Mouse (Mus musculus): ENCODE results near the gene Nms. TPM values are rescaled to one million over a fixed set of nuclear protein-coding genes. Genes with fewer than 3 reads are reported as not detected.
A peak's percentile ranks its signal among the peaks of the same experiment; 100 is the strongest.

The Nms gene
- polyA plus RNA-seq, 1 experiment, result not detected

DNA sequence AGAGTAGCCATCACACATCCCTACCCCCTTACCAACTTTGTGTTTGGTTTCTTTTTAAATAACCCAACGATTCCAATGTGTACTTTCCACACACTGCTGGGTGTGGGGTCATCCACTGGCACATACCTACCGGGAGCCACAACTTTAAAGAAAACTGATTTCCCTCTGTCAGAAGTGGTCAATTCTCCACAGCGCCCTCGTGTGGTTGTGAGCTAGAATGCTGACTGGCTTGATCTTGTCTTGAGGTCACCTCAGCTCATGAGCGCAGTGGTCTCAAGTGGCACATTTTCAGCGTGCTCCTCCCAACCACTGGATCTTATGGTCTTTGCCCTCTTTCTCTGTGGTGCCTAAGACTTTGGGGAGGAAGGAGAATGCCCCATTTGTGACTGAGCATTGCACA, 2.2 kb upstream of the Nms start:
- Histone ChIP-seq H3K4me3 (replicated peaks; ENCODE audit: extremely low read depth, low read depth, low read length) (no peak overlapping the region), H3K4me1 (ENCODE audit: control insufficient read depth, insufficient read depth, low read length) (no peaks in the 10 kb centered on the region)
- WGBS, result 22% methylated on average over 6 of the region's 6 CpGs
- DNase-seq, result no peak
- TF ChIP-seq POLR2A (IDR thresholded peaks at IDR 0.05; ENCODE audit: borderline replicate concordance, extremely low read depth, low read depth, low read length), result no peak
- TF ChIP-seq CTCF (IDR thresholded peaks at IDR 0.05; ENCODE audit: insufficient read depth, low read length), result peak; percentile 60

DNA sequence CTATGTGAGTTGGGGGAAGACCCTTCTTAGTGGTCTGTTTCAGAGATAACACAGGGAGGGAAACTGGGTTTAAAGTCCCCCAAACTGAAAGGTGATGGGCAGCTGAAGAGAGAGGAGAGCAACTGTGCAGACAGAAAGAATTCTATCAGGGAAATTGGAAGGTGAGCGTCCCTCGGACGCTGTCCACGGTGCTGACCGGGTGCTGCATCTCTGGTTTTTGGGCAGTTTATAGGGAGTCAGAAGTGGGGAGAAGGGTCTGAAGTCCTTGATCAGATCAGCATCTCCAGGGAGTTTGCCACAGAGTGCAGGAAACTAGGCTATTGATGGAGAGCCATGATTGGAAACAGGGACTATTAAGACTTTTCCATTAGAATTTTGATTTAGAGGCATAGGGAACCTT, 659 bp downstream of the Nms start:
- no peak for TF ChIP-seq POLR2A (IDR thresholded peaks at IDR 0.05; ENCODE audit: borderline replicate concordance, extremely low read depth, low read depth, low read length)
- TF ChIP-seq CTCF (IDR thresholded peaks at IDR 0.05; ENCODE audit: insufficient read depth, low read length), result no peak
- H3K4me3 ChIP-seq (replicated peaks; ENCODE audit: extremely low read depth, low read depth, low read length), result no peak overlapping the region
- DNase-seq, result no peak
- WGBS, result 3% methylated on average over 5 of the region's 5 CpGs
- H3K4me1 ChIP-seq (ENCODE audit: control insufficient read depth, insufficient read depth, low read length), result no peaks in the 10 kb centered on the region

DNA sequence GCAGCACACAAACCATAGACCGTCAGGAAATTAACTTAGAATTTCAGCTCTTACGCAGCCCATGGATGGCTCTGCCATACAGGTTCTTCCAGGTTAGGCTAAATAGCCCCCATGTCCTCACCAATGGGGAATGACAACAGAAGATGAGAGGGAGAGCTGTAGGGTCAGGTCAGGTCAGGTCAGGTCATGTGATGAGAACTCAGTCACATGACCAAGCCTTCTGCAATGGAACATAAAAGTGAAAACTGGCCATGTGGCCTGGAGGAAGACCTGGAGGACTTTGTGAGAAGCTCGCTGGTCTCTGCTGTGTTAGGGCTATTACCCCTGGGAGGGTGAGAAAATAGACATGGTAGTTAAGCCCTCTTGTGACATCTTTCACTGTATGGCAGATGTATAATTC, 17.5 kb downstream of the Nms start:
- WGBS, result 92% methylated on average over 3 of the region's 3 CpGs
- Histone ChIP-seq H3K4me1 (ENCODE audit: control insufficient read depth, insufficient read depth, low read length) (no peaks in the 10 kb centered on the region), H3K4me3 (replicated peaks; ENCODE audit: extremely low read depth, low read depth, low read length) (no peak overlapping the region)
- no peak for DNase-seq
- no peak for TF ChIP-seq POLR2A (IDR thresholded peaks at IDR 0.05; ENCODE audit: borderline replicate concordance, extremely low read depth, low read depth, low read length)
- TF ChIP-seq CTCF (IDR thresholded peaks at IDR 0.05; ENCODE audit: insufficient read depth, low read length), result no peak

DNA sequence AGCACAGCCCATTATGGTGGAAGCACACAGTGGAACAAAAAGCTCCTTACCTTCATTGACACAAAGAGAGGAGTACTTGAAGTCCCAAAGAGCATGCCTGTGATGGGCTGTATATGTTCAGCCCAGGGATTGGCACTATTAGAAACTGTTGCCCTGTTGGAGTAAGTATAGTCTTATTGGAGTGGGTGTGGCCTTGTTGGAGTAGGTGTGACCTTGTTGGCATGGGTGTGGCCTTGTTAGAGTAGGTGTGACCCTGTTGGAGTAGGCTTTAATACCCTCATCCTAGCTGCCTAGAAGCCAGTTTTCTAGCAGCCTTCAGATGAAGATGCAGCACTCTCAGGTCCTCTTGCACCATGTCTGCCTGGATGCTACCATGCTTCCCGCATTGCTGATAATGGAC, 30.2 kb downstream of the Nms start:
- WGBS, result 88% methylated on average over 1 of the region's 1 CpGs
- no peak for TF ChIP-seq POLR2A (IDR thresholded peaks at IDR 0.05; ENCODE audit: borderline replicate concordance, extremely low read depth, low read depth, low read length)
- no peak for TF ChIP-seq CTCF (IDR thresholded peaks at IDR 0.05; ENCODE audit: insufficient read depth, low read length)
- Histone ChIP-seq H3K4me1 (ENCODE audit: control insufficient read depth, insufficient read depth, low read length) (no peaks in the 10 kb centered on the region), H3K4me3 (replicated peaks; ENCODE audit: extremely low read depth, low read depth, low read length) (no peak overlapping the region)
- no peak for DNase-seq

DNA sequence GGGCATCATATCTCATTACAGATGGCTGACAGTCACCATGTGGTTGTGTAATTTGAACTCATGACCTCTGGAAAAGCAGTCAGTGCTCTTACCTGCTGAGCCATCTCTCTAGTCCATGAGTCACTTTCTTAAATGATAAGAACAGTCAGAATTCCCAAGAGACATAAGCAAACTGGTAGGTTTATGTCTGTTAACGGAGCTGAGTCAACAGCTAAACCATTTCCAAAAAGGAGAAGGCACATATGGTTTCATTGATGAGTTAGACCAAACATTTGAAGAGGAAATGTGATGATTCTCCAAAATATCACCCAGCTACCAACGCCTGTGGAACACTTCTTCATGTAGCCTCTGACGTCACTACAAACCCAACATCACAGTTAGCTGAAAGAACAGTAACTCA, 32.8 kb downstream of the Nms start:
- DNase-seq, result no peak
- H3K4me1 ChIP-seq (ENCODE audit: control insufficient read depth, insufficient read depth, low read length), result no peaks in the 10 kb centered on the region
- WGBS, result 79% methylated on average over 3 of the region's 3 CpGs
- no peak overlapping the region for H3K4me3 ChIP-seq (replicated peaks; ENCODE audit: extremely low read depth, low read depth, low read length)
- TF ChIP-seq CTCF (IDR thresholded peaks at IDR 0.05; ENCODE audit: insufficient read depth, low read length) (no peak), POLR2A (IDR thresholded peaks at IDR 0.05; ENCODE audit: borderline replicate concordance, extremely low read depth, low read depth, low read length) (no peak)

DNA sequence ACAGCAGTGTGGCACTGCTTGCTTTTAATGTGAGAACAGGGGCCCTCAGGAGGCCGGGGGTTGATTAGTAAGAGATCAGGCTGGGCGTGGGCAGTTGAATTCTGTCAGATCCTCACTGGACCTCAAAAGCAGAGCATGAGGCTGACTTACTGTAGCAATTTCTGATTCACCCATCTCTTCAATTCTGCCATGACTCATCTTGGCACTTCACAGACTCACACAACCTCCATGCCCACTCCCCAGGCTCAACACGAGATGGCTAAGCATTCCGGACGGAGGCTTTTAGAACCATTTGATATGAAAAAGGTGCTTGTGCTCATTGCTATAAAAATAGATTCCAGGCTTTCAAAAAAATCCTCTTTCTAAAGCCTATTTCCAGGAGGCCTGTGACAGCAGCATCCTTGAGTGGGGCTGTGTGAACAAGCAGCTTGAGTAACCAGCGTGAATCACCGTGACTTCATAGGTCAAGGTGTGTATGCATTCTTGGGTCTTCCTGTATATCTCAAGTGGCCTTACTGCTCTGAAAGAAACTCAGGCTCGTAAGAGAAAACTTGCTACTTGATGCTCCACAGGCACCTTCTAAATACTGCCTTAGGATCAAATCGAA, 34.1 kb downstream of the Nms start:
- WGBS, result 77% methylated on average over 9 of the region's 9 CpGs
- DNase-seq, result no peak

DNA sequence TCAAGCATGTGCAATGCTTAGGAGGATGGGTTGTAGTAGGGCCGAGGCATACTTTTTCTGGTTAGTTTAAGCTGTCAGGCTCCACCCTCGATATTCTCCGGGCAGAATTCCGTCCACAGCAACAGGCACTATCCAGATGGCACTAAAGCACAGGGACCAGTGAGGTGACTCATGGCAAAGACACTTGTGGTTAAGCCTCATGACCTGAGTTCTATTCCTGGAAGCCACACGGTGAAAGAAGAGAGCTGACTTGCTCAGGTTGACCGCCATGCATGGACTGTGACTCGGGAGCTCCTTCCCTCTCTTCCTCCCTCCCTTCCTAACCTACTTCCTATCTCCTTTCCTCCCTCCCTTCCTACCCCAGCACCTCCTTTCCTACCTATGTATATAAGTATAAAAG, 41.0 kb downstream of the Nms start:
- 71% methylated on average over 7 of the region's 7 CpGs for WGBS
- DNase-seq, result no peak
- TF ChIP-seq CTCF (IDR thresholded peaks at IDR 0.05; ENCODE audit: insufficient read depth, low read length), result no peak
- TF ChIP-seq POLR2A (IDR thresholded peaks at IDR 0.05; ENCODE audit: borderline replicate concordance, extremely low read depth, low read depth, low read length), result no peak
- Histone ChIP-seq H3K4me3 (replicated peaks; ENCODE audit: extremely low read depth, low read depth, low read length) (no peak overlapping the region), H3K4me1 (ENCODE audit: control insufficient read depth, insufficient read depth, low read length) (no peaks in the 10 kb centered on the region)

More for the DNA sequence above, 34.1 kb downstream of the Nms start:
- Histone ChIP-seq H3K4me1 (ENCODE audit: control insufficient read depth, insufficient read depth, low read length) (no peaks in the 10 kb centered on the region), H3K4me3 (replicated peaks; ENCODE audit: extremely low read depth, low read depth, low read length) (no peak overlapping the region)
- TF ChIP-seq CTCF (IDR thresholded peaks at IDR 0.05; ENCODE audit: insufficient read depth, low read length), result no peak
- no peak for TF ChIP-seq POLR2A (IDR thresholded peaks at IDR 0.05; ENCODE audit: borderline replicate concordance, extremely low read depth, low read depth, low read length)

DNA sequence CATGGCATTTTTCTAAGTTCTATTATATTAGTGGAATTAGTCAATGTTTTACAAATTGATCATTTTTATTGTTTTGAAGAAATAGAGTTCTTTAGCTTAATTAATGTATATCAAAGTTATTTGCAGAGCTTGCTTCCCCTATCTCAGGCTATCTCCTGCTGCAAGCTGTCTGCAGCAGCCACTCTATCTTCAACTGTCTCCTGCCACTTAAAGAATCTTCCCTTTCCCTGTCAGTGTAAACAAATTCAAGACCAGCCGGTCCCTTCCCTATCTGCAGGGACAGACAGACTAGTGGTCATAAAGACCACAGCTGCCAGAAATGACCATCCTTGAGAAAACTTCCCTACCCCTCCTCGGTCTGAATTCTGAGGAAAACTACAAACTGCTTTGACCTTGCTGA, 44.9 kb downstream of the Nms start:
- TF ChIP-seq POLR2A (IDR thresholded peaks at IDR 0.05; ENCODE audit: borderline replicate concordance, extremely low read depth, low read depth, low read length) (no peak), CTCF (IDR thresholded peaks at IDR 0.05; ENCODE audit: insufficient read depth, low read length) (no peak)
- no peak for DNase-seq
- WGBS, result 24% methylated on average over 2 of the region's 2 CpGs
- Histone ChIP-seq H3K4me3 (replicated peaks; ENCODE audit: extremely low read depth, low read depth, low read length) (no peak overlapping the region), H3K4me1 (ENCODE audit: control insufficient read depth, insufficient read depth, low read length) (peaks cover 6% of the 10 kb centered on the region; the same call in 1 of the 2 replicates)

DNA sequence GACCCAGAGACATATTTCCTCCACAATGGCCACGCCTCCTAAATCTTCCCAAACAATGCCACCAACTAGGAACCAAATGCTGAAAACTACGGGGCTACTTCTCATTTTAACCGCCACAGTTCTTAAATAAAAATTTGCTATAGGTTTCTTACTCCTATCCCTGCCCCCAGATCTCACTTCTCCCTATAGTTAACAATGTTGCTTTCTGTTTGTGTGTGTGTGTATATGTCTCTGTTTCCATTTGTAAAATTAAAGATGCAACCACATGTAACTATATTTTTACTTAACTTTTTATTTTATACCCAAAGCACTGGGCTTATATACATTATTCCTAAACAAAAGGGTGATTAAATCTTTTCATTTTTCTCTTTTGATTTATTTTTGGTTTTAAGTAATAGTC, 46.4 kb downstream of the Nms start, which contains the start of gene Pdcl3:
Pdcl3 (plus strand) TSS at position 301 of the 400 bp plus-strand sequence.
- no peak for TF ChIP-seq CTCF (IDR thresholded peaks at IDR 0.05; ENCODE audit: insufficient read depth, low read length)
- TF ChIP-seq POLR2A (IDR thresholded peaks at IDR 0.05; ENCODE audit: borderline replicate concordance, extremely low read depth, low read depth, low read length), result no peak
- Histone ChIP-seq H3K4me1 (ENCODE audit: control insufficient read depth, insufficient read depth, low read length) (peaks cover 6% of the 10 kb centered on the region; the same call in 1 of the 2 replicates), H3K4me3 (replicated peaks; ENCODE audit: extremely low read depth, low read depth, low read length) (no peak within 1 kb of the TSS)
- no peak for DNase-seq
- WGBS, result 84% methylated on average over 3 of the region's 3 CpGs

DNA sequence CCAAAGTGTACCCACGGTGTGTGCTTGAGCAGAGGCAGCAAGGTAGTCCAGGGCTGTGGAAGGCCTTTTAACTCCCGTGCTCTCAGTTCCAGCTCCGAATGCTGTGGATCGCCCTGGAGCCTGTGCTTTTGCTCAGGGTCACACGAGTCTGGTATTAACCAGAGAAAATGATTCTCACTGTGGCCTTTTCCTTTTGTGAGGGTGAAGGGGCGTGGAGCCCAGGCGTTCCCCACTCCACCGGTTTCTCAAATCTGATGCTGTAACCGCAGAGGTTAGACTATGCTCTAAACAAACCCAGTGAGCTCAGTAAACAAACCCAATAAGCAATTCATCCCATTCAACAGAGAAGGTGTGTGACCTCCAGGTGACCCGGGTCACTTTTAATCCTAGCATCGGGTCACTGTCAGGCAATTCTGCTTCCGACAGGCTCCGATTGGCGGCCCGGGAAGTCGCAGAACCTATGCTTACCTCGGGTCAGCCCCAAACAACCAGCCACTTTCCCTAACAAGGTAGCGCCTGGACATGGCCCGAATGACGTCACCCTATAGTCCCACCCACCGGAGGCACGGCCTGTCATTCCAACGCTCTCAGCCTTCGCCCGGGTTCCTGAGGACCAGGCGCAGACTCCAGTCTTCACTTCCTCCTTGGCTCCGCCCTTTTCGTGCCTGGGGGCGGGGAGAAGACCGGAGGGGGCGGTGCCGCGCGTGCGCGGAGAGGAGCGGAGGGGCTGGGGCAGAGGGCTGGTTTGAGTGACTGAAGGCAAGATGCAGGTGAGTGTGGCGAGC, 48.3 kb downstream of the Nms start:
- TF ChIP-seq POLR2A (IDR thresholded peaks at IDR 0.05; ENCODE audit: borderline replicate concordance, extremely low read depth, low read depth, low read length) (peak; percentile 61; the same call in 1 of the 2 replicates), CTCF (IDR thresholded peaks at IDR 0.05; ENCODE audit: insufficient read depth, low read length) (no peak)
- Histone ChIP-seq H3K4me1 (ENCODE audit: control insufficient read depth, insufficient read depth, low read length) (peaks cover 6% of the 10 kb centered on the region; the same call in 1 of the 2 replicates), H3K4me3 (replicated peaks; ENCODE audit: extremely low read depth, low read depth, low read length) (peak overlapping the region; percentile 70)
- 5% methylated on average over 38 of the region's 38 CpGs for WGBS
- peak; percentile 99 for DNase-seq

All from lung, adult 2 months (tissue).